Comparison of ENCODE assay signal across 8 mouse cellular contexts in genomic region chr17:5137936-5138335, GRCm38 (mm10).
A peak's percentile ranks its signal among the peaks of the same experiment; 100 is the strongest.
DNase-seq lines count a peak whose midpoint lies in the region; ATAC-seq and TF ChIP-seq lines count a peak whose summit lies in the region.

No protein-coding gene starts in this region.

- H3K4me1 ChIP-seq in testis, adult 2 months (ENCODE audit: control insufficient read depth, insufficient read depth, low read length): peaks cover 8% of the 10 kb centered on the region
- H3K4me1 ChIP-seq in forebrain, embryonic 15.5 days: peaks cover 37% of the 10 kb centered on the region
- H3K4me1 ChIP-seq in stomach, embryonic 15.5 days: peaks cover 5% of the 10 kb centered on the region; the same call in 1 of the 2 replicates

- no peaks in the 10 kb centered on the region for H3K9me3 ChIP-seq in forebrain, embryonic 15.5 days
- no peaks in the 10 kb centered on the region for H3K9me3 ChIP-seq in stomach, embryonic 15.5 days

- WGBS in forebrain, embryonic 15.5 days: 65% methylated on average over 3 of the region's 3 CpGs
- 56% methylated on average over 3 of the region's 3 CpGs for WGBS in stomach, embryonic 15.5 days

- no peaks in the 10 kb centered on the region for H3K36me3 ChIP-seq in testis, adult 2 months (ENCODE audit: control insufficient read depth, insufficient read depth, low read length)
- H3K36me3 ChIP-seq in forebrain, embryonic 15.5 days: no peaks in the 10 kb centered on the region
- H3K36me3 ChIP-seq in stomach, embryonic 15.5 days: no peaks in the 10 kb centered on the region

- H3K9ac ChIP-seq in forebrain, embryonic 15.5 days (replicated peaks): no peak overlapping the region
- no peak overlapping the region for H3K9ac ChIP-seq in stomach, embryonic 15.5 days

- H3K4me3 ChIP-seq in testis, adult 2 months (ENCODE audit: control insufficient read depth, low read depth, low read length): peak overlapping the region; percentile 40
- H3K4me3 ChIP-seq in forebrain, embryonic 15.5 days: no peak overlapping the region
- no peak overlapping the region for H3K4me3 ChIP-seq in stomach, embryonic 15.5 days (replicated peaks)

- DNase-seq in testis, postnatal 14 days (ENCODE audit: low spot score): no peak
- peak; percentile 76 for DNase-seq in kidney, postnatal 14 days
- no peak for DNase-seq in gastrocnemius, postnatal 36 days
- DNase-seq in right cerebral cortex, postnatal 14 days: no peak
- no peak for DNase-seq in left cerebral cortex, adult 18-20 months (ENCODE audit: low spot score in 2 of 2)

- TF ChIP-seq POLR2A in testis, adult 2 months (IDR thresholded peaks at IDR 0.05; ENCODE audit: control insufficient read depth, low read depth, low read length): no peak

- no peak overlapping the region for H3K4me2 ChIP-seq in forebrain, embryonic 15.5 days (replicated peaks)
- no peak overlapping the region for H3K4me2 ChIP-seq in stomach, embryonic 15.5 days

- H3K27ac ChIP-seq in testis, adult 2 months (ENCODE audit: control insufficient read depth, insufficient read depth, low read depth, low read length): peak overlapping the region; percentile 91
- peak overlapping the region; percentile 73 for H3K27ac ChIP-seq in forebrain, embryonic 15.5 days (replicated peaks)
- peak overlapping the region; percentile 76; the same call in 1 of the 2 replicates for H3K27ac ChIP-seq in stomach, embryonic 15.5 days

- intact Hi-C loops in gastrocnemius, postnatal 36 days (cut with DNase I): no loop called here

- TF ChIP-seq CTCF in testis, adult 2 months (IDR thresholded peaks at IDR 0.05; ENCODE audit: control insufficient read depth, insufficient read depth, insufficient replicate concordance, low read depth, low read length): no peak

- no peak for ATAC-seq in forebrain, embryonic 15.5 days (replicated peaks)
- no peak for ATAC-seq in stomach, embryonic 15.5 days (ENCODE audit: insufficient read depth, low FRiP score, low read depth)

- no peaks in the 10 kb centered on the region for H3K27me3 ChIP-seq in testis, adult 2 months (ENCODE audit: control insufficient read depth, insufficient read depth, low read length)
- H3K27me3 ChIP-seq in forebrain, embryonic 15.5 days: no peaks in the 10 kb centered on the region
- H3K27me3 ChIP-seq in stomach, embryonic 15.5 days (replicated peaks): no peaks in the 10 kb centered on the region
